Mouse (Mus musculus) neural tube, embryonic 14.5 days (tissue): ENCODE measurements around the gene Brms1. TPM values are rescaled to one million over a fixed set of nuclear protein-coding genes. Genes with fewer than 3 reads are reported as not detected.
"Not testable (repeated sequence)": the region's sequence is repeated elsewhere in the genome, so short reads cannot be mapped to it uniquely, and the experiment has no call there.

Experiments
- ATAC-seq: fragments of 200-750 bp; cut with Nextera tagmentation; 2 replicates; pipeline ENCODE4 v1.8.0; 2017; ENCODE audit warnings: low read depth, mild to moderate bottlenecking, moderate TSS enrichment, moderate library complexity
- H3K27ac ChIP-seq: fragments of 300-500 bp; sonication (generic); 2 replicates; pipeline ENCODE4 v1.5.1; 2014; ENCODE audit warnings: low read depth, mild to moderate bottlenecking, control low read depth, low read length, moderate library complexity, mixed read lengths
- H3K27me3 ChIP-seq: fragments of 300-500 bp; sonication (generic); 2 replicates; pipeline ENCODE4 v1.6.1; 2014; ENCODE audit warnings: low read length; ENCODE audit not compliant: control insufficient read depth, insufficient read depth
- H3K36me3 ChIP-seq: fragments of 300-500 bp; sonication (generic); 2 replicates; pipeline ENCODE4 v1.6.1; 2014; ENCODE audit warnings: low read length, mixed read lengths; ENCODE audit not compliant: control insufficient read depth, insufficient read depth
- H3K4me1 ChIP-seq: fragments of 300-500 bp; sonication (generic); 2 replicates; pipeline ENCODE4 v1.6.1; 2014; ENCODE audit warnings: low read length; ENCODE audit not compliant: control insufficient read depth, insufficient read depth
- H3K4me2 ChIP-seq: fragments of 300-500 bp; sonication (generic); 2 replicates; pipeline ENCODE4 v1.6.1; 2014; ENCODE audit warnings: mild to moderate bottlenecking, low read depth, low read length, control low read depth
- H3K4me3 ChIP-seq: fragments of 300-500 bp; sonication (generic); 2 replicates; pipeline ENCODE4 v1.5.1; 2014; ENCODE audit warnings: low read depth, low read length, control low read depth, mixed read lengths
- H3K9ac ChIP-seq: fragments of 300-500 bp; sonication (generic); replicated peaks from 2 replicates; pipeline ENCODE4 v1.6.1; 2014; ENCODE audit warnings: low read depth, mild to moderate bottlenecking, control low read depth, low read length, mixed read lengths
- H3K9me3 ChIP-seq: fragments of 300-500 bp; sonication (generic); 2 replicates; pipeline ENCODE4 v1.6.1; 2016; ENCODE audit warnings: low read length; ENCODE audit not compliant: control insufficient read depth
- WGBS: fragments of 180-500 bp; shearing (Covaris S2); extraction: QIAGEN DNeasy Blood & Tissue Kit; methylation state at CpG from one replicate; pipeline ENCODE4 v1.1.7; 2014; 5-methylcytosine and 5-hydroxymethylcytosine counted together
- polyA plus RNA-seq: library from polyadenylated mRNA; unstranded; fragments of >200 nt; fragmentation: Nextera tagmentation; extraction: Ambion mirVana; gene quantifications from 2 replicates; pipeline ENCODE4 v1.2.1, GENCODE M21; 2014

The Brms1 gene
- polyA plus RNA-seq, result 21.4 and 34.1 TPM in 2 replicates

- peaks cover 8% of the 10 kb centered on the region for H3K36me3 ChIP-seq
- H3K9me3 ChIP-seq, result no peaks in the 10 kb centered on the region
- 9% methylated on average over 40 of the region's 40 CpGs for WGBS
- no peaks in the 10 kb centered on the region for H3K27me3 ChIP-seq
- H3K4me1 ChIP-seq, result peaks cover 24% of the 10 kb centered on the region
- H3K27ac ChIP-seq, result peak within 1 kb of the TSS; percentile 80
- peak within 1 kb of the TSS; percentile 80 for H3K9ac ChIP-seq
- ATAC-seq, result peak; percentile 73
- H3K4me2 ChIP-seq, result peak within 1 kb of the TSS; percentile 98
- H3K4me3 ChIP-seq, result peak within 1 kb of the TSS; percentile 86
Observed at GRCm38 (mm10) chr19:5040862-5041523, at the start of gene Brms1. Gene Brms1 (plus strand): TSS chr19:5041354.

- no peak overlapping the region for H3K27ac ChIP-seq
- ATAC-seq, result no peak
- 16% methylated on average over 8 of the region's 8 CpGs for WGBS
- H3K9me3 ChIP-seq, result no peaks in the 10 kb centered on the region
- peaks cover 14% of the 10 kb centered on the region for H3K27me3 ChIP-seq
- H3K9ac ChIP-seq, result no peak overlapping the region
- no peak overlapping the region for H3K4me3 ChIP-seq
- no peaks in the 10 kb centered on the region for H3K36me3 ChIP-seq
- H3K4me2 ChIP-seq, result no peak overlapping the region
- H3K4me1 ChIP-seq, result peaks cover 18% of the 10 kb centered on the region
Observed at GRCm38 (mm10) chr19:4992371-4992770, 48.8 kb upstream of the Brms1 start.

GRCm38 (mm10) chr19:4992904-4993303, 48.2 kb upstream of the Brms1 start:
- H3K9ac ChIP-seq, result no peak overlapping the region
- peaks cover 9% of the 10 kb centered on the region for H3K27me3 ChIP-seq
- no peak overlapping the region for H3K4me3 ChIP-seq
- no peak overlapping the region for H3K4me2 ChIP-seq
- H3K27ac ChIP-seq, result no peak overlapping the region
- 5% methylated on average over 9 of the region's 9 CpGs for WGBS
- peaks cover 23% of the 10 kb centered on the region for H3K4me1 ChIP-seq
- H3K36me3 ChIP-seq, result no peaks in the 10 kb centered on the region
- H3K9me3 ChIP-seq, result no peaks in the 10 kb centered on the region
- no peak for ATAC-seq

- H3K36me3 ChIP-seq, result no peaks in the 10 kb centered on the region
- H3K4me3 ChIP-seq, result no peak overlapping the region
- ATAC-seq, result no peak
- no peak overlapping the region for H3K9ac ChIP-seq
- no peak overlapping the region for H3K4me2 ChIP-seq
- WGBS, result 45% methylated on average over 5 of the region's 5 CpGs
- peaks cover 7% of the 10 kb centered on the region for H3K27me3 ChIP-seq
- H3K9me3 ChIP-seq, result no peaks in the 10 kb centered on the region
- peaks cover 18% of the 10 kb centered on the region for H3K4me1 ChIP-seq
- no peak overlapping the region for H3K27ac ChIP-seq
Observed at GRCm38 (mm10) chr19:4994043-4994442, 47.1 kb upstream of the Brms1 start.

- Histone ChIP-seq H3K9ac (no peak overlapping the region), H3K4me3 (no peak overlapping the region), H3K4me2 (no peak overlapping the region), H3K36me3 (no peaks in the 10 kb centered on the region), H3K27ac (no peak overlapping the region), H3K27me3 (no peaks in the 10 kb centered on the region), H3K4me1 (peaks cover 14% of the 10 kb centered on the region; the same call in 1 of the 2 replicates), H3K9me3 (no peaks in the 10 kb centered on the region)
- WGBS, result 79% methylated on average over 6 of the region's 6 CpGs
- no peak for ATAC-seq
Observed at GRCm38 (mm10) chr19:4999445-5000140, 41.6 kb upstream of the Brms1 start.

GRCm38 (mm10) chr19:5001666-5002406, 39.3 kb upstream of the Brms1 start:
- Histone ChIP-seq H3K4me3 (peak overlapping the region; percentile 25), H3K4me2 (peak overlapping the region; percentile 50), H3K9ac (peak overlapping the region; percentile 13), H3K27me3 (no peaks in the 10 kb centered on the region), H3K27ac (peak overlapping the region; percentile 88), H3K36me3 (no peaks in the 10 kb centered on the region), H3K9me3 (no peaks in the 10 kb centered on the region), H3K4me1 (peaks cover 12% of the 10 kb centered on the region; the same call in 1 of the 2 replicates)
- WGBS, result under 1% methylated on average over 39 of the region's 39 CpGs
- peak; percentile 97 for ATAC-seq

GRCm38 (mm10) chr19:5003644-5004043, 37.5 kb upstream of the Brms1 start:
- H3K9ac ChIP-seq, H3K4me1 ChIP-seq, H3K27ac ChIP-seq, H3K4me3 ChIP-seq, ATAC-seq, H3K4me2 ChIP-seq, H3K9me3 ChIP-seq, H3K36me3 ChIP-seq, H3K27me3 ChIP-seq: not testable (repeated sequence)
- 52% methylated on average over 2 of the region's 2 CpGs for WGBS

GRCm38 (mm10) chr19:5004925-5005324, 36.2 kb upstream of the Brms1 start:
- no peak overlapping the region for H3K4me2 ChIP-seq
- ATAC-seq, result no peak

GRCm38 (mm10) chr19:5013138-5013537, 28.0 kb upstream of the Brms1 start:
- H3K4me2 ChIP-seq, result no peak overlapping the region
- ATAC-seq, result no peak
- no peaks in the 10 kb centered on the region for H3K4me1 ChIP-seq
- no peak overlapping the region for H3K9ac ChIP-seq
- H3K9me3 ChIP-seq, result no peaks in the 10 kb centered on the region
- WGBS, result 69% methylated on average over 8 of the region's 8 CpGs
- H3K4me3 ChIP-seq, result no peak overlapping the region
- H3K27ac ChIP-seq, result no peak overlapping the region
- no peaks in the 10 kb centered on the region for H3K27me3 ChIP-seq
- H3K36me3 ChIP-seq, result no peaks in the 10 kb centered on the region

More at GRCm38 (mm10) chr19:5004925-5005324, 36.2 kb upstream of the Brms1 start:
- Histone ChIP-seq H3K9me3 (no peaks in the 10 kb centered on the region), H3K36me3 (no peaks in the 10 kb centered on the region), H3K9ac (no peak overlapping the region), H3K4me1 (peaks cover 6% of the 10 kb centered on the region; the same call in 1 of the 2 replicates), H3K27me3 (no peaks in the 10 kb centered on the region), H3K4me3 (no peak overlapping the region), H3K27ac (no peak overlapping the region)
- WGBS, result 69% methylated on average over 4 of the region's 4 CpGs
